Mouse (Mus musculus): ENCODE measurements around the gene Adtrp.

The Adtrp gene

DNA sequence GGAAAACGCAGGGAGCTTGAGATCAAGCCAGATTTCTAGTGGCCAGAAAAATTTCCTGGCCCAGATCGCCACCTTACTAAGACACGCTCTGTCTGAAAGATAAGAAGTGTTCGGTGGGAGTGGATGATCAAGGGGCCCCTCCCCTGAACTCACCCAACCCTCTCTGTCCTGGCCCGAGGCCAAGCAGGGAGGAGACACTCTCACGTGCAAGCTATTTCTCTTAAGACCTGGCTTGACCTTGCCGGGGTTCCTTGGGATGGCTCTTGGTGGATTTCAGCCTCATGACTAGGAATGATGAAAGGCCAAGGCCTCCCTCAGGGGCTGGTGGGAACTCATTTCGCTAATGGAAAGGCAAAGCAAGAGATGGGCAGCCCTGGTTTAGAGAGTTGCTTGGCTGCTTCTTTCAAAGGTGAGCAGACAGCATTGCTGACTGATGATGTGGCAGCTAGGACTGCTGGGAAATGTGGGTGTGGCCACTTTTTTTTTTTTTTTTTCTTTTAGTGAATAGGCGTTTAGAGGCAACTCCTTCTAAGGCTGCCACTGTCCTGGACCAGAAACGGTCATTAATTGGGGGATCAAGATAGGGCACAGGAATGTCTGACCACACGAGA, at the start of gene Adtrp:
Adtrp (minus strand) TSS at position 169 of the 611 bp plus-strand sequence.
- no peak for DNase-seq

DNA sequence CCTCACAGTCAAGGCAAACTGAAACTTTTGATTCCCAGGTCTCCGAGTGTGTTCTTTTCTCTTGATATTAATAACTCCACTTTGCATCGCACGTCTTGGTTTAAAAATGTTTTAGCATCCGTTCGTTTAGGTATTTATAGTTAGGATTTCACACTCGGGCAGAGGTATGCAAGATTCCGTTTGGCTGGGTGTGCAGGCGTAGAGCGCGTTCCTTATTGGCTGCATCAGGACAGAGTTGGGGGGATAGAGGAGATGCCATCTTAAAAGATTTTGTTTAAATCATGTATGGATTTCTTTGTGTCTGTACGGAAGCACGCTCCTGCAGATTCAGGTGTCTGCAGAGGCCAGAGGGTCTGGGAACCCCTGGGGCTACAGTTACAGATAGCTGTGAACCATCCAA, 44.5 kb upstream of the Adtrp start:
- DNase-seq: no peak

DNA sequence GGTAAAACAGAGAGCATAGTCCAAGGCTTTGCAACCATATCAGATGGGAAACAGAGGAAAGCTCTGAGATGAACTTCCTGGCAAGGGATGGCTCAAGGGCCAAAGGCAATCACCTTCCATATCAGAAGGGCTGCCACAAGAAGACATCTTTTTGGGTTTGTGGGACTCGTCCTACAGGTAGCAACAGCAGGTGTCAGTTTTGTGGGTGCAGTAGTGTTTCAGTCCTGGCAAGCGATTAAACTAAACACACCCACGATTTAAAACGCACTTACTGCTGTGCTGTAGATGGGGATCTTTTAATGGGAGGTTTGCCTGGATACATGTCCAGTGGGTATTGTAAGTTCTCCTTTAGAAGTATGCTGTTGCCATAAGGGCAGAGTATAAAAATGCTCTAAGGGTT, 43.1 kb upstream of the Adtrp start:
- DNase-seq: no peak

DNA sequence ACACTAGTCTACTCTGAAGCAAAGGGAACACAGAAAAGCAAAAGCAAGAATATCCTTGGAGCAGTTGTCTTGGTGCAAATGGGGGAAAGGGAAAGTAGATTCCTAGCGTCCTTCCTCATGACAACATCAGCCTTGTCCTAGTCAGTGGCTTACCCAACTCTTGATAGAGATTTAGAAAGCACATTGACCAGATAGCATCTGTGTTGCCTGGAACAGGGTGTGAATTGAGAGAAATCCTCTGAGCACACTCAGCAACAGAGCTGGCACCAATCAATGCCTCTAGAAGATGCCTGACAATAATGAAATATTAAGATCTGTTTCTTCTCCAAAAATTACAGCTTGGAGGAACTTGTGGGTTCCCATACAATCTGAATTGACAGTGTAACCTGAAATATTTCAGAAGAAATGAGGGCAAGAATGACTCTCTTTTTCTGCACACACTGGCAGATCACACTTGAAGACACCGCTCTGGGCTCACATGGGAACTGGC, 42.7 kb upstream of the Adtrp start:
- no peak for DNase-seq

DNA sequence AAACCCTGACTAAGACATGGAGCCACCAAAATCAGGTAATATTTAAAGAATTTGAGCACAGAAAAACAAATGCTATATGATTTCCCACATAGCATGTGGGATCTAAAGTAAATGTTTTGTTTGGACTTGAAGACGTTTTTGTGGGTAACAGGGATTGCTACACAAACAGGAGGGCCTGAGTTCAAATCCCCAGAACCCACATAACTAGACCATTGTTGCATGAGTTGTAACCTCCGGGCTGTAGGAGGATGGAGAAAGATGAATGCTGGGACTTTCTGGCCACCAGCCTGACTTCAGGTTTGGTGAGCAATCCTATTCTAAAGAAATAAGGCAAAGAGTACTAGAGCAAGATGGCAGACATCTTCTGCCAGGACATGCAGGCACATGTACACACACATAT, 41.2 kb upstream of the Adtrp start:
- no peak for DNase-seq

DNA sequence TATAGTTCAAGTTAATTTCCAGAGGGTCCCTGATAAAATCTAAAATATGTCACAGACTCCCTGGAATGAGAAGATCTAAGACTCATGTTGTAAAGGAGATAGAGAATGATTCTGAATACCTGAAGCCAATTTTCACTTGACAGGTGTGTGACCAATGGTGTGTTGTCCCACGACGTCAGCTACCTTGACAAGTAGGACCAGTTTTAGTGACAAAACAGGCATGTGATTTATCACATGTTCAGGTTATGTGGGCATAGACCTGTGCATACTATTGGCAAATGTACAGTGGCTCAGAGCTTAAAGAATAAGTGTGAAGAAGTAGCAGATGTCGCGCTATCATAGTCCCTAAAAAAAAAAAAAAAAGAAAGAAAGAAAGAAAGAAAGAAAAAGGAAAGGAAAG, 38.6 kb upstream of the Adtrp start:
- no peak for DNase-seq

DNA sequence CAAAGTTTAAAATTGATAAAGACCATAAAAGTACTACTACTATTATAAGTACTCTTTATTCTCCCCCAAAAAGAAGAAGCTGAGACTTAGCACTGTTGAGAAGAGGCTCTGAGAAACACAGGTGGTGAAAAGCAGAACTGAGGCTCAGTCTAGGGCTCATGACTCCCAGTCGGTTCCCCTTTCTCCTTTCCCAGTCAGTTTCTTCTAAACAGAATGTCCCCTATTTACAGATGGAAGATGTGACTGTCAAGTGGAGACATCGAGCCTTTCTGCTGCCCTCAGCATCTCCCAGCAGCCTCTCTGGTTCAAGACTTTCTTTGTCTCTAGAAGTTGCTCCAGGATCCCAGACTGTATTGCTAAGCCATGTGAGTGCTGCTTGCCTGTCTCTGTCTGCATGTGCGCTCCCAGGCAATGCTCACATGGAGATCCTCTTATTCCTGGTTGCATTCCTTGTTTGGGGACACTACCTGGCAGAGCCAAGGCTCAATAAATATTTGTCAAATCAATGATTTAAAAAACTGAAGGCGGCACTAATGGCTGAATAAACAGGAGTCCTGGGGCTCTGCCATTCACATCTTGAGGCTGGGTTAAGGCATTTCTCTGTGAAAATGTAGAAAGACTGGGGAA, 36.3 kb upstream of the Adtrp start:
- DNase-seq: no peak

DNA sequence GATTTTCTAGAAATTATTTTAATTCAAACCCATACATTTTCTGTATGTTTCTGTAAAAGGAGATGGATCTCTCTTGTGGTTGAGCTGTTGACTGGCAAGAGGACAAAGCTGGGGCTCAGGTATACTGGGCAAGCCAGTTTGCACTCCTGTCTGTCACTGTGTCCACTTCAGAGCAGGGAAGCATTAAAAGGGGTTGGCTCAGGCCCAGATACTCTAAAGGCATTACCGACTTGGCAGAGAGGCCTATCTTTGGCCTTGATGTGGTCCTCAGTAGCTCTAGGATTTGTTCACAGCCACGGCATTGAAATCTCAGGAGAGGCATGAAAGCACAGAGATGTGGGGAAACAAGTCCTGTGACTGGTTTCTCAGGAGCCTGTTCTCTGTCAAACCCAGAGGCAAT, 33.7 kb upstream of the Adtrp start:
- DNase-seq: peak; percentile 17

DNA sequence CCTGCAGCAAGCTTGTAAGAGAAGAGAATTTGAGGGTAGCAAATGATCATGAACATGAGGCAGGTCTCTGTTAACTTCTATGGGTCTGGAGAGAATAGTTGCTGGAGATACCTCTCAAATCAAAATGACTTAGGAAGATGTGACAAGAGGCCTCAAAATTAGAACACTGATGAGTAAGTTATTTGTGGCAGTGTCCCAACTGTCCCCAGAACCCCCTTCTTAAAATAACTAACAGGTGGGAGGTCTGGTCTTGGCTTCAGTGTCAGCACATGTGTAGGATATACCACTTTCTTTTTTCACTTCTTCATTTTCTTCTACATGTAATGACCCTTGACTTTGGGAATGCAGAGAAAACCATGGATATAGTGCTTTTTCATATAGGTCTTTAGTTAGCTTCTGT, 33.0 kb upstream of the Adtrp start:
- DNase-seq: no peak

DNA sequence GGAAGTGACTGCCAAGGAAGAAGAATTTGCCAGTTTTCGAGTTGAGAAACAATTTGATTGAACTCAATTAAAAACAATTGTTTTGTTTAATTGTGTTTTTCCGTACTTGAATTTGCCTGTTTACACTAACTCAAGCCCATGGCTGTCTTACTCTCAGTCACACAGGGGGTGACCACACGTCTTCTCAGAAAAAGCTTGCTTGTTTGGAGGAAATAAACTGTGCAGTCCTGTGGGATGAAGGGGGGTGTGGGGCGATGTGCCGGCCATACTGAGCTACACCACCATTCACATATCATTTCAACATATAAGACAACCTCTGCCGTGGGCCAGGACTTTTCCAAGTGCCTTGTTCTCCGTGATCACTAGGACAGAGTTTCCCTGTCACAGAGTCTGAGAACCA, 25.2 kb upstream of the Adtrp start:
- DNase-seq: no peak

DNA sequence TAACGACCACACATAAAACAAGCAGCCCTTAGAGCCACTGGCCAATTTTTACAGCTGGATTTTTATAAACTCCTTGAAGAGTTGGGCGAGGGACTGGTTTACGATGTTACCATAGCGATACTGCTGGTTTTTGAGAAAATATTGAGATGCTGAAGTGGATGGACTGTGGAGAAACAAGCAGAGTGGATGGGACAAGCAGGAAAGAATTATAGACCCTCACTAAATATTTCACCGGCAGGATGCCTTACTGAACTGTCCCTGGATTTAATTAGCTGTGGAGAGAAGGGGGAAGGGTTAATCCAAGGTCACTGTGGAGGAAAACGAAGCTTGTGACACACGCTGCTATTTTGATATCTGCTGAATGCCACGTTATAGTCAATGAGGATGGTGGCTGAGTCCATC, 24.7 kb upstream of the Adtrp start:
- no peak for DNase-seq

DNA sequence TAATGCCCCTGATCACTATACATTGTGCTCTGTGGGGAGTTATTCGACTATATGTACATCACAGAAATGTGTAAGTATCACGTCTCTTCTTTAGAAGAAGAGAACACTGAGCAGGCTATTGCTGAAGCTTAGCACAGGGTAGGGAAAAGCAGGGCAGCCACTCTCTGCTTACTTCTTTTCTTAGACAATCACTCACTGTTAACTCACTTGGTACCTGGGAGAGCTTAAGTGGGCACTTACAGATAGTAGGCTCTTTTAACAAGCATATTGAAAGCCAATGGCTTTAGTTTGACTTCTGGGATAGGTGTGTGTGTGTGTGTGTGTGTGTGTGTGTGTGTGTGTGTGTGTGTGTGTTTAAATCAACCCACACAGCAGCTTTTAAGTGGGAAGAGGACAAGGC, 20.0 kb upstream of the Adtrp start:
- no peak for DNase-seq

DNA sequence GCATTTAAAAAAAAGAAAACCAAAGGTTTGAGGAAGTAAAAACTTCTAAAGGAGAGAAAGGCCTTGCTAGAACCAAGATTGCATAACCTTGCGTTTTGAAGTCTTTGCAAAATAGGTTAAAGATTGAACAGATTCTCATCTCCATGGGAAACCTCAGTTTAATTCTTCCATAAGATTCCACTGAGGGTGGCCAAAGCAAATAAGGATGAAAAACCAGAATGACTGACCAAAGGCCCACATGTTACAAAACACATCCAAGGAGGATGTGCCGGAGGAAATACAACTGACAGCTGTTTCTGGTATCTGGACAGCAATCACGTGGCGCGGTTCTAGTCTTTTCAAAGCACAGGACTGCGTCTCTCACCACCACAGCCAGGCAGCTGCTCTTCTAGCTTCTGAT, 18.1 kb upstream of the Adtrp start:
- peak; percentile 50 for DNase-seq

DNA sequence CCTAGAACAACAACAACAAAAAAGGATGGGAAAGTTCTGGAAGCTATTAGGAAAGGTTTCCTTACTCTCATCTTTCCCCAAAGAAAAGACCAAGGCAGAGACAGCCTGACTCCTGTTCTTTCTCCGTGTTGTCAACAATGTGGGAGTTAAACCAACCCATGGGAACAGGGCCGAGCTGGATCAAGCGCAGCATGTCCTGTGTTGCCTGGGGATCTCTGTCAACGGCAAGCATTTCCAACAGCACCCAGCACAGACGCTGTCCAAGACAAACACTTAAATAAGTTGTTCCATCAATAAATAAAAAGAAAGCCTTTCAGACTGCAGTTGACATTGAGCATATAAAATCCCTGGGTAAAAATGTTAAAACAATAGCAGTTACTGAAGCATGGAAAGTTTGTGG, 17.6 kb upstream of the Adtrp start:
- peak; percentile 31 for DNase-seq

DNA sequence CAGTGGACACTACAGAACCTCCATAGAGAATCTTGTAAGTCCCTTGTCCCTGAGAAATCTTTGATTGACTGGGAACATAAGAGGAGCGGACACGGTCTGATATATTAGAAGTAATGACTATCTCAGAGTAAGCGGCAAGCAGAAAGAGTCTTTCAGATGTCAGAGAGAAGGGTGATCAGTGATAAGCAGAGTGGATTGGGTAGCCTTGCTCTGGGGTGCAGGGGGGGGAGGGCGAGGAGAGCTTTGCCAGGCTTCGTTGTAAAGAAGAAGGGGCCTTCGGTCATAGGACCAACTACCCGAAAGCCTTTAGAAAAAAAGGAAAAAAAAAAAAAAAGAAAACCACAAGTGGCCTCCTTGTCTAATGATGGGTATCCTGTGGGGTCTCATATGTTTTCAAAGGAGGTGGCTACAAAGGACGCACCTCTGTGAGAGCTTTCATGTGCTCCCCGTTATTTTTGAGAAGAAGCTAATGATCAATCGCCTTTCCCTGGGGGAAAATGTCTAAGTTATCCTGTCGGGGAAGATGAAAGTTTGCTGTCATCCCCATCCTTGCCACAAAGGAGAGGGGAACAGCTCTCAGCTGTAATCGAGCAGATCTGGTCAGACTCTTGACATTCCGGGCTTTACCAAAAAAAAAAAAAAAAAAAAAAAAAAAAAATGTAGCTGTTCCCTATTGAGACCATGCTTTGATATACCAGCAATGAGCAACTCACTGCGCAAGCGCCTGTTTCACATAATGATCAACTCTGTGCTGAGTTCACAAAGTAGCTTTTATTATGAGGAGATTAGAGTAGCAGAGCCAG, 13.3 kb upstream of the Adtrp start:
- no peak for DNase-seq

DNA sequence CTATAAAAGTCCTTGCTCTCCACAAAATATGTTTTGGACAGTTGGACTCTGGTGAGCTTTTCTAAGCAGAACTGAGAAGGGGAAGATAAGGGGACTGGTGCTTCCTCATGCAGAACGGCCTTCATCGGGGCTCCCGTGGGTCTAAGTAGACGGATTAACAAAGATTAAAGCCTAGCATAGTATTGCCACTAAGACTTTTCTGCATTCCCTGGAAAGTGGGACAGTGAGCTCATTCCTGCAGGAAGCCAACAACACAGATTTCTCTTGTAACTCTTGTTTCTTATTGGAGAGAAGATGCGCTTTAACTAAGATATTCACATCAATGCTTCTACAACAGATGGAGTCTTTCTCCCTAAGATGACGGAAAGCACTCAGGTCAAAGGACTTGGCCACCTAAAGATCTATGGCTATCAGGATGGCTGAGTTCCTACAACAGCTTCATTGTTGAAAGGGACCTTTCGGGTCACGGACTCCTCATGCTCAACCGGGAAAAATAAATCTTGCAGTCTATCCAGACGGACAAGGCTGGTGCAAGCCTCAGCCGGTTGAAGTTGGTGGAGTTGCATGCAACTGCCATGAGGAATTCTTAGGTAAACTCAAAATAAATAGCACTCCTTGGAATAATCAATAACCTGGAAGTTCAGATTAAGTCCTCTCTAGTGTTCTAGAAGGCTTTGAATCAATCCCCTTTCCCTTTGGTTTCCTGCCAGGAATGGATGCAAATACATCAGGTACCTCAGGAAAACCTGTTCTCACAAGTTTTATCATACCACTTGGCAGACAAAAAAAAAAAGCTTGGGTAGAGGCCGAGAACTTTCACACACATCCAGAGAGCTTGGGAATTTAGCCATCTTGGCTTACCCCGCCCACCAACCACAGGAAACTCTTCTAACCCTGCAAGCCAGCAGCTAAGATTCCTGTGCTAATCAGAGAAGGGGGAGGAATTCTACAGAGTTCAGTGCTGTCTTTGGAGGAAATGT, 8.0 kb upstream of the Adtrp start:
- DNase-seq: peak; percentile 30

DNA sequence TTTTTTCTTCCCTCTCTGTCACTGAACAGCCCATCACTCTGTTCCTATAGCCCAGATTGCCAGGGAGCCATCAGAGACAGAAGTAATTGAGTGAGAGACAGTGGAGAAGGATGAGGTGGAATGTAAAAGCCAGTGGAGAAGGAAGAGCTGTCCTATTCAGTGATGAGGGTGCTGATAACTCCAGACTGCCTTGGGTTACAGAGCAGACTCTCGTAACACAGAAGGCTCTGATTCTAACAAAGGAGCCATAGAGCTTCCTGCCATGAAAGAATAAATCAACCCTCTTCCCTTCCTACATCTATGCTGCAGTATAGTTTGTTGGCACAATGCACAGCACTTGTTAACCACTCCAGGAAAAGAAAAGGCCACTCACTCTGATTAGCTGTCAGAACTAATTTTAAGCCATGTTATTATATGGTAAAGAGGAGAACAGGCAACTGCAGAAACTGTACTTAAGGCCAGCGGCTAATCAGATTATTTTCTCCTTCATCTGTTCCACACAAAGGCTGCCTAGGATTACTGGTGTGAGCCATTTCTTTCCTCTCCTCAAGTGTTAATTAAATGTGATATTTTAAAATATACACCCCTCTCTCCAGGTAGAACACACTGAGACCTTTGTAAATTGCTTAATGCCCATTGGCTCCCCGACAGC, 3.4 kb upstream of the Adtrp start:
- no peak for DNase-seq

DNA sequence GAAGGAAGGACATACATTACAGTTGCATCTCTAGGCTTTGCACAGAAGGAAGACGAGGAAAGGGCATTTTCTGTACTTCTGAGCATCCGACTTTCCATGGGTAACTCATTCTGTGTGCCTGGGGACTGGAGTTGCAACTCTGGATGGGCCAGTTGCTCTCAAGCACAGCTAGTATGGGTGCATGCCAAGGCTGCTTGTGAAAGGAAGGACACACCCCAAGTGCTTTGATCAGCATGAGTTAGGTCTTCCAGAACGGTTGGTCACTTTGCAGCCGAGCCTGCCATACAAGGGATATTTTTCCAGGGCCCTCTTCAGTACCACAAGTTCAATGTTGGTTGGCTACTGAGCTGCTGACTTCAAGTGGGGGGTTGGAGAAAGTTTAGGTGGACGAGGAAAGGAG, 968 bp downstream of the Adtrp start:
- no peak for DNase-seq

DNA sequence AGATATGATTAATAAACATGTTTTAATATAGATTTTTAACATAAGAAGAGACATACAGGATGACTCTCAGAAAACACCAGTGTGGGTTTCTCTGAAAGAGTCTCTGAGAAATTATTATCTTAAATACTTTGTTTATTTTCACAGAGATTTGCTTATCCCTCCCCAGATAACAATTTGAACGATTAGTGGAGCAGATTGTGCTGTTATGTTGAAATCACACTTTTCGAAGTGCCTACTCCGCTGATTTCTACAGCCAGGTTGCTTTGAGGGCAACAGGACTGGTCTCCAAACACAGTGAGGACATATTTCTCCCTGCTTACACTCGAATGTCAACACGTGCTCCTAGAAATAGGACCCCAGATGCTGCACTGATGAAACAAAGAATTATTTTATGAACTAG, 2.5 kb downstream of the Adtrp start:
- no peak for DNase-seq

DNA sequence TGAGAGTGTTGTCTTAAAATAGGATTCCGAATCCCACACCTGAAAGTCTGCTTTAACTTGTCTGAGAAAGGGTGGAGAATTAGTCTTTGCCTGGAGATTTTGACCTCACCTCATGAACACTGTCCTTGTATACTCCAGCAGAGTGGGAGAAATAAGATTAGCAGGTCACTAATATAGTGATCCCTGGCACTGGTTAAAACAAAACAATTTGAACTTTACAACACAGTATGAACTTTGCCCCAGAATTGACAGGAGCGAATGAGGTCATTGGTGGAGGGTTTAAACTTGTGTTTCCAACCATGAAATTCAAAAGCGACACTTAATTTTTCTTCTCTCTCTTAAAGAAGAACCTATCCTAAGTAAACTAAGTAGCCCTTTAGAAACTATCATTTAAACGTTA, 3.4 kb downstream of the Adtrp start:
- peak; percentile 79 for DNase-seq

DNA sequence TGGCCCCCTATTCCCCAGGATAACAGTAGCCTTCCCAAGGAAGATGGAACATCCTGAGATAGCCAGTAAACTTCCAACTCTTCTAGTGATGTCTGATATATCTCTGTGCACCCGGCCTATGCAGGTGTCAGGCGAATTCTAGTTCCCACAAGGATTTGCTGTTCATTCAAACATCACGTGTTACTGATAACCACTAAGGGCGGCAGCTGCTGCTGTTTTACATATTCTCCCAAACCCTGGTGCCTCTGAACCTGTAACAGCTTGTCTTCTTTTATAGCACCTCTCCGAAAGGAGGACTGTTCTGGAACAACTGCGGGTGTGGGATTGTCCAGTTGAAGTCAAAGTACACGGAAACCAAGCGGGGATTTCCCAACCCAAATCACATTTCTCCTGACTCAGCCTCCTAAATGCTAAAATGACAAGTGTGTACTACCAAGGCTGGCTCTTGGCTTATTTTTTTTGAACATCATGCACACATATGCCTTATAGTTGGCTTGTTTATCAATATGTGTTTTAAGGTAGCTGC, 13.8 kb downstream of the Adtrp start:
- no peak for DNase-seq

DNA sequence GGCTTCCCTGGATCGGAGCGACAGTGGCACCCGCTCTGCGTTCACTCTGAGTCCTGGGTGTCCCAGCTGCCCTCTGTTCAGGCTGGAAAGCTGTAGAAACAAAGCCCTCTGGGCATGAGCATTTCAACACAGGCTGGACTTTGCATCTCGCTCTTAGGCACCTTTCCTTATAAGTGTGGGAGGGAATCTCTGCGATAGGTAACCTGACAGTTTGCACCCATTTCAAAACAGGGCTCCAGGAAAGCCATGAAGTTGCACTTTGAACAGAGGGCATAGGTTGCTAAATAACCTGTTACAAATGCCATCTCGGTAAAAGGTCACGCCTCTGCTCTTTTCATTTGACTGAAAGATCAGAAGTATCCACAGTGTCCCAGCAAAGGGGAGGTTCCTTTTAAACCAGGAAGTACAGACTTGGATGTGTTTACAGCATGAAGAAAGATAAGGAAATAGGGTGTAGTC, 19.2 kb downstream of the Adtrp start:
- DNase-seq: peak; percentile 96

Measured in kidney, adult 9 months (tissue).